Mouse (Mus musculus): Measurements from ENCODE around the gene Bbx.

GRCm38 (mm10) chr16:50228833-50229232 is 203.4 kb downstream of the Bbx start:
- TF ChIP-seq CTCF (IDR thresholded peaks at IDR 0.05; ENCODE audit: borderline replicate concordance, extremely low read depth, insufficient read depth, insufficient read length) (no peak), POLR2A (IDR thresholded peaks at IDR 0.05; ENCODE audit: borderline replicate concordance, extremely low read depth, insufficient read depth, insufficient read length, poor library complexity, severe bottlenecking) (no peak)
